Mouse (Mus musculus): ENCODE measurements around the gene 4430402I18Rik. TPM values are rescaled to one million over a fixed set of nuclear protein-coding genes. Genes with fewer than 3 reads are reported as not detected.

4430402I18Rik gene
- polyA plus RNA-seq, 1 experiment from 2014 or later, result 0.63 TPM

GRCm38 (mm10) chr19:28997976-28998630, 30.5 kb upstream of the 4430402I18Rik start:
- TF ChIP-seq CTCF (IDR thresholded peaks at IDR 0.05), result no peak
- in situ Hi-C loops (cut with MboI; ENCODE audit: low pct_unique_long_range_greater_than_20kb), result no loop called here
- no peaks in the 10 kb centered on the region for H3K27me3 ChIP-seq
- DNase-seq (ENCODE audit: low read depth, low spot score) (no peak), ATAC-seq (no peak)
- CTCF ChIA-PET, result interaction anchor here (1.2 kb wide), 1 partner anchor 22 kb away, joined by 3 read pairs; no protein-coding TSS in a partner anchor
- POLR2A ChIA-PET, result no interaction called here

DNA sequence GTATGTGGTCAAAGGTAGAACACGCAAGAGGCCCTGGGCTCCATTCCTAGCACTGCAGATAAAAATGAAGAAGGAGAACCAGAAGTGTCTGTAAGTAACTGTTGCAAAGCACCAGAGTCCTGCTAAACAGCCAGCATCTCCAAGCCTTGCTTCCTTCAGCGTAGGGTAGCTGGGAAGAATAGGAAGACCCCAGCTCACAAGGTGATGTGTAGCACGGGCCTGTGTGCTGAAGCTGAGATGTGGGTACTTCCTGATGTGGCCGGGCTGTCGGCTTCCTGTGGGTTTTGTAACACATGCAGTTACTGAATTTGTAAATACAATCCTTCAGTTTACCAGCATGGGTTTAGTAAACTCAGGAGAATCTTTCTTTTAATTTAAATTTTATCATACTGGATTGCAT, 27.8 kb upstream of the 4430402I18Rik start:
- CTCF ChIA-PET, result no interaction called here
- no peak for DNase-seq (ENCODE audit: low read depth, low spot score)
- no peak for ATAC-seq
- POLR2A ChIA-PET, result interaction anchor here (1.2 kb wide), 1 partner anchor 19 kb away, joined by 3 read pairs; no protein-coding TSS in a partner anchor
- no peaks in the 10 kb centered on the region for H3K27me3 ChIP-seq
- no peak for TF ChIP-seq CTCF (IDR thresholded peaks at IDR 0.05)
- in situ Hi-C loops (cut with MboI; ENCODE audit: low pct_unique_long_range_greater_than_20kb), result no loop called here

- no peak for ATAC-seq
- TF ChIP-seq CTCF (IDR thresholded peaks at IDR 0.05), result no peak
- H3K27me3 ChIP-seq, result no peaks in the 10 kb centered on the region
- DNase-seq (ENCODE audit: low read depth, low spot score), result no peak
- in situ Hi-C loops (cut with MboI; ENCODE audit: low pct_unique_long_range_greater_than_20kb), result no loop called here
- ChIA-PET POLR2A (interaction anchor here (1.2 kb wide), 1 partner anchor 18 kb away, joined by 3 read pairs; no protein-coding TSS in a partner anchor), CTCF (no interaction called here)
Observed at GRCm38 (mm10) chr19:28994870-28995269, 27.3 kb upstream of the 4430402I18Rik start.

DNA sequence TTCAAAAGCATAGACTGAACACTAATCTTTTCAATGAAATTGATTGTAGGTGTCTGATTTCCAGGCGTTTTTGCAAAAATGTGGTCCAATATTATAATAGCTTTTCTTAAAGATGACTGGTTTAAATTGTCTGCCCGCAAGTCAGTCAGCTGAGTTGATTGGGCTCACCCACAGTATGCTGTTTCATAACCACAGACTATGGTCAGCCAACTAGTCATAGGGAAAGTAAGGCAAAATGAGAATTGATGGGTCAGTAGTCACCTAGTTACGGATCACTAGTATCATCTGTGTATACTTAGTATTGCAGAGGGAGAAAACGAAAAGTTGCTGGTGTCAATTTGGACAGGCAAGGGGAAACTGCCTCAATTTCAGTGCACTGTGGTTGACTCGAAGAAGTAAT, 23.8 kb upstream of the 4430402I18Rik start:
- CTCF ChIA-PET, result no interaction called here
- POLR2A ChIA-PET, result interaction anchor here (0.6 to 2.2 kb wide), 4 partner anchors 15 to 27 kb away, joined by 4 to 5 read pairs (median 4); partner anchors contain the start of gene Plpp6
- TF ChIP-seq CTCF (IDR thresholded peaks at IDR 0.05), result no peak
- no peak for DNase-seq (ENCODE audit: low read depth, low spot score)
- no peak for ATAC-seq
- peaks cover 8% of the 10 kb centered on the region for H3K27me3 ChIP-seq
- in situ Hi-C loops (cut with MboI; ENCODE audit: low pct_unique_long_range_greater_than_20kb), result no loop called here

DNA sequence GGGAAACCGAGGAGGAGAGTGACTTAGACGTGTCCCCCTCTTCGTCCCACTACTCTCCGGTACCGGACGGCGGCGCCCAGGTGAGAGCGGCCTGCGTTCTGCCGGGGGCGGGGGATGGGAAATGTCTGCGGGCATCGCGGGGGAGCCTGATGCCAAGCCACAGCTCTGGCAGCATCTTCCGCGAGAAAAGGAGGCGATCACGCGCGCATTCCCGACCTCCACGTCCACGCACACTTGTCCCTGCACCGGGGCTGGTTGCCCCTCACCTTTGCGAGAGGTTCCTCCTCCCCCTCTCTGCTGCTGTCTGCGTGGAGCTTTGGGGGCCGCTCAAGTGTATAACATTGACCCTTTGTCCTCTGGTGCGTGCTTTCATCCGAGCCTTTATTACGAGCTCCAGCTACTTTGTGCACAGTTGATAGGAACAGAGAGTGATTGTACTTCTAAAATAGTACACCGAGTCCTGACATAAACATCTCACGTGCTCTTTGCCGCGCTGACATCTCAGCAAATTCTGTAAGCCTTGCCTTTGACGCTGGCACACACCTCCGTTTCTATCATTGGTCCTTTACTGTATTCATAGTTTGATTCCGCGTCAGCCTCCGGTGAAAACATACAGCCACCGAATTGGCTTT, 23.1 kb upstream of the 4430402I18Rik start:
- peak; percentile 36 for ATAC-seq
- DNase-seq (ENCODE audit: low read depth, low spot score), result no peak
- TF ChIP-seq CTCF (IDR thresholded peaks at IDR 0.05), result no peak

GRCm38 (mm10) chr19:28990194-28990589, 22.6 kb upstream of the 4430402I18Rik start, which contains the start of gene Cdc37l1:
Gene Cdc37l1, plus strand, starts transcription at chr19:28990352.
- TF ChIP-seq CTCF (IDR thresholded peaks at IDR 0.05), result no peak
- DNase-seq (ENCODE audit: low read depth, low spot score) (peak; percentile 70), ATAC-seq (peak; percentile 98)
- ChIA-PET POLR2A (interaction anchor here (0.7 to 2.2 kb wide), 6 partner anchors 14 to 57 kb away, joined by 3 to 5 read pairs (median 4); partner anchors contain the start of gene Plpp6), CTCF (interaction anchor here (2.4 kb wide), 1 partner anchor 10 kb away, joined by 6 read pairs; no protein-coding TSS in a partner anchor)
- in situ Hi-C loops (cut with MboI; ENCODE audit: low pct_unique_long_range_greater_than_20kb), result no loop called here
- H3K27me3 ChIP-seq, result peaks cover 18% of the 10 kb centered on the region

More for the DNA sequence above, 23.1 kb upstream of the 4430402I18Rik start:
- ChIA-PET POLR2A (interaction anchor here (0.6 to 2.2 kb wide), 6 partner anchors 14 to 56 kb away, joined by 3 to 5 read pairs (median 4); partner anchors contain the start of gene Plpp6), CTCF (interaction anchor here (2.4 kb wide), 1 partner anchor 11 kb away, joined by 6 read pairs; no protein-coding TSS in a partner anchor)
- in situ Hi-C loops (cut with MboI; ENCODE audit: low pct_unique_long_range_greater_than_20kb), result no loop called here
- H3K27me3 ChIP-seq, result peaks cover 14% of the 10 kb centered on the region

DNA sequence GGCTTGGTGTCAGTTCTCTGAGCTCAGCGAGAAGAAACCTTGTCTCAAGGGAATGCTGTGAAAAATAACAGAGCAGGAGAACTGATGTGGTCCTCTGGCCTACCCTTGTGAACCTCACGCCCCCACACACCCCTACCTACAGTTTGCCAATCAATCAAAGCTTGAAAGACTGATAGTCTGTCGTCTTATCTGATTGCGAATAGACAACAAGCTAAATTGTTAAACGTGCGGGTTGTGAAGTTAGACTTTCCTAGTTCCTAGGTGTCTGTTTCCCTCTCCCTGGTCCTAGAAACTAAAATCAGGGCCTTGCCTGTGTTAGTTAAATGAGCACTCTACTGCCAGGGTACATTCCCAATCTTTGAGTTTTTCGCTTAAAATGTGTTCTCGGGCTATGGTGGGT, 21.9 kb upstream of the 4430402I18Rik start:
- in situ Hi-C loops (cut with MboI; ENCODE audit: low pct_unique_long_range_greater_than_20kb), result no loop called here
- no peak for TF ChIP-seq CTCF (IDR thresholded peaks at IDR 0.05)
- no peak for DNase-seq (ENCODE audit: low read depth, low spot score)
- H3K27me3 ChIP-seq, result peaks cover 24% of the 10 kb centered on the region
- CTCF ChIA-PET, result interaction anchor here (2.4 to 3.0 kb wide), 2 partner anchors 10 to 13 kb away, joined by 6 to 10 read pairs; no protein-coding TSS in a partner anchor
- no peak for ATAC-seq
- POLR2A ChIA-PET, result interaction anchor here (0.7 to 2.2 kb wide), 2 partner anchors 26 to 29 kb away, joined by 3 to 4 read pairs; partner anchors contain the start of gene Plpp6

GRCm38 (mm10) chr19:28982617-28983016, 15.0 kb upstream of the 4430402I18Rik start:
- TF ChIP-seq CTCF (IDR thresholded peaks at IDR 0.05), result no peak
- CTCF ChIA-PET, result interaction anchor here (1.4 to 2.1 kb wide), 2 partner anchors 11 to 14 kb away, joined by 5 read pairs; partner anchors contain the start of gene 4430402I18Rik
- POLR2A ChIA-PET, result no interaction called here
- in situ Hi-C loops (cut with MboI; ENCODE audit: low pct_unique_long_range_greater_than_20kb), result no loop called here
- H3K27me3 ChIP-seq, result peaks cover 89% of the 10 kb centered on the region
- no peak for ATAC-seq
- DNase-seq (ENCODE audit: low read depth, low spot score), result no peak

DNA sequence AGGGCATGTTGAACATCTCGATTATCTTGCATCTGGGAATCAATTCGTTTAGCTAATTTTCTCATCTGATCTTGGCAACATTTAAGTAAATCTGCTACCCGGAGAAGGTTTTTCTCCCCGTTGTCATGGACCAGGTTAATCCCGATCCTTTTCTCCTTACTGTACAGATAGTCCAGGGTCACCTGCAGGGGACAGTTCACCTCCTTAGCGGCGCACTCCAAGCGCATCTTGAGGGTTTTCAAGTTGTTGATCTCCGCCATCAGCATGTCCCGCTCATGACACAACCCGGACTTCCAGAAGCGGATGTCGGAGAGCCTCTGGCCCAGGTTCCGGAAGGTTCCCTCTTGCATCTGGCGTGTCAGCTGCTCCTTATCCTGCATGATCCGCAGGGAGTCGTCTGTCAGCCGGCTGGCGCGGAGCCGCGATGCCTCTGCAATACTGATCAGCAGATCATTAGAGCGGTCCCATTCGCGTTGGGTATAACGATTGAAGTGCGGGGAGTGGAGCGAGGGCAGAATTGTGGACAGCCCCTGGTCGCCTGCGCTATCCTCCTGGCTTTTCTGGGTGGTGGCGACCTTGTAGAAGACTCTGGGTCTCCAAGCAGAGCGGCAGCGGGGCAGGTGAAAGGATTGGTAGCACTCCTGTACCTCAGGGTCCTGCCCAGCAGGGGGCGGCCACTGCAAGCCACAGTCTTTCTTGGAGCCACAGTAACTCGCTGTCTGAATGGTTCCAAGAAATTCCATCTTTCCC, 7.4 kb upstream of the 4430402I18Rik start:
- in situ Hi-C loops (cut with MboI; ENCODE audit: low pct_unique_long_range_greater_than_20kb), result loop anchor here (5.0 kb wide), 2 partner anchors 87 to 382 kb away; no protein-coding TSS in a partner anchor
- peaks cover 39% of the 10 kb centered on the region for H3K27me3 ChIP-seq
- POLR2A ChIA-PET, result no interaction called here
- peak; percentile 90 for TF ChIP-seq CTCF (IDR thresholded peaks at IDR 0.05)
- CTCF ChIA-PET, result no interaction called here
- ATAC-seq (peak; percentile 62), DNase-seq (ENCODE audit: low read depth, low spot score) (no peak)

DNA sequence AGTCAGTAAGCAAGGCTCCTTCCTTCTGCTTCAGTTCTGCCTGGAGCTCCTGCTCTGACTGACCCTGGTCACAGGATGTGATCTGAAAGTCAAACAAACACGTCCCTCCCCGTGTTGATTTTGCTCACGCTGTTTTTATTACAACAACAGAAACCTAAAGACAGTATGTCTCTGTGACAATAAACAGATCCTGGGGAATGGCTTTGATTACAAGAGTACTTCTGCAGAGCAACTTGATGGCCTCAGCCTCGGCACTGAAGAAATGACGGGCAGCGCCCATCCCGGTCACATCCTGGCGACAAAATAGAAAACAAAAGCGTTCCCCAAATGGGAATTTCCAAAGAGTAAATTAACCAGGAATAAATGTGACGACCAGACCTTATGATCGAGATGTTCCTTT, 2.7 kb upstream of the 4430402I18Rik start:
- in situ Hi-C loops (cut with MboI; ENCODE audit: low pct_unique_long_range_greater_than_20kb), result no loop called here
- peaks cover 4% of the 10 kb centered on the region for H3K27me3 ChIP-seq
- DNase-seq (ENCODE audit: low read depth, low spot score) (no peak), ATAC-seq (no peak)
- ChIA-PET CTCF (interaction anchor here (1.0 kb wide), 1 partner anchor 11 kb away, joined by 3 read pairs; no protein-coding TSS in a partner anchor), POLR2A (no interaction called here)
- no peak for TF ChIP-seq CTCF (IDR thresholded peaks at IDR 0.05)

All from Patski (cell line).